Mouse (Mus musculus) T-helper 2 cell (primary cell): ENCODE measurements around the gene Dnaja1.

ENCODE experiments used
- in situ Hi-C: fragments of 300-600 bp; cut with MboI, MseI; formaldehyde crosslinking; loops from one replicate; pipeline ENCODE4 v1.15.1; 2025; ENCODE audit warnings: high pct_unique_total_duplicates

The Dnaja1 gene

DNA sequence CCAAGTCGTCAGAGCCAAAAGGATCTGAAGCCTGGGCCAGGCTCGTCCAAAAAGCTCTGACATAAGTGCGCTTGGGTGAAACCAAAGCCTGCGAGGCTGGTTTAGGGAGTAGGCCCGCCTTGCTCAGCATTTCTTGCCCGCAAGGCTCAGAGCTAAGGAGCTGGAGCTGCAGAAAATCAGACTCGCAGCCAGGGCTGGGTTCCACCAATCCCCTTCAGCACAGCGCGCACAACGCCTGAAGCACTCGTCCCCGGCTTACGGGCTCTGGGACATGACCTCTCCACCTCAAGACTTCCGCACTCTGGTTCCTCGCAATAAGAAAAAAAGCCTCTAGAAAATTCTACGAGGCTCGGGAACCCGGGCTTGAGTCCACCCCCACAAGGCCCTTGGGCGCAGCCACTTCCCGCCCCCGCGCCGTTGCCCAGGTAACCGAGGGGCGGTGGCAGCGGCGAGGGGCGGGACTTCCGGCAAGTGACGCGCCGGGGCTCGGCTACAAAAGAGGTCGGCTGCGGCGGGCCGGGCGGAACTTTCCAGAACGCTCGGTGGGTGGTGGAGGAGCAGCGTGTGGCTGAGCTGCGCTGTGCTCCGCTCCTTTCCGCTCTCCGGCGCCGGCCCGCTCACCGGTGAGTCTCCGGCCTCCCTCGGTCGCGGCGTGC lies at the start of gene Dnaja1:
Gene Dnaja1 (plus strand): TSS at position 140 of the 656 bp plus-strand sequence.
- in situ Hi-C loops = loop anchor here (25.0 kb wide), 1 partner anchor 1015 kb away; the partner anchor contains the start of gene Arid3c

DNA sequence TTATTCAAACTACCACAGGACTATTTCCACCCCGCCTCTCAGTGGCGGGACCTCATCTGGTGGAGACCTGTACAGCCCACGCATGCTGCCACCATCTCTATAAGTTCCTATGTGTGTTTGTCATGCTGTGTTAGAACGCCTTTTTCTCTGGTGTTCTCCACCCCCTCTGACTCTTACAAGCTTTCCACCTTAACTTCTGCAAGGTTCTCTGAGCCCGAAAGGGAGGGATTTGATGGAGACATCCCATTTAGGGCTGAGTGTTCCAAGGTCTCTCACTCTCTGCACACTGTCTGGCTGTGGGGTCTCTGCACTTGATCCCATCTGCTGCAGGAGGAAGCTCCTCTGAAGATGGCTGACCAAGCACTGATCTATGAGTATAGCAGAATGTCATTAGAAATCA lies 48.4 kb upstream of the Dnaja1 start:
- in situ Hi-C loops = loop anchor here (10.0 to 25.0 kb wide), 2 partner anchors 529 to 1811 kb away; partner anchors contain the start of gene Aco1

DNA sequence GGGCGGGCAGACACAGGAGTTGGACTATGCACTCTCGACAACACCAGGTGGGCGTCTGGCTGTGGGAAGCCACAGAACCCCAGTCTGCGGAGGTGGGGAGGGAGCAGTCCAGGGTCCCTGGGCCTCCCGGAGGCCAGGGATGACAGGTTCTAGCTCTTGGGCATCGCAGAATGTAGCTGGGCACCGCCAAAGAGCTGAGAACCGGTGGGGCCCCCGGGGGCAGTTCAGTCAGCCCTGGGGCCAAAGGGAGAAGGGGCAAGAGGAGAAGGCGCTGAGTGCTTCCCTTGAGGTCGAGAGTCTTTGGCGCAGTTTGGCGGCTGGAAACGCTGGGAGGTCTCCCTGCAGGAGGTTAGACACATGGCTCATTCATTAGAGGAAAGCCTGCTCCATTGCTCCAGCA lies 45.6 kb upstream of the Dnaja1 start:
- in situ Hi-C loops = loop anchor here (10.0 kb wide), 1 partner anchor 532 kb away; the partner anchor contains the start of gene Aco1

DNA sequence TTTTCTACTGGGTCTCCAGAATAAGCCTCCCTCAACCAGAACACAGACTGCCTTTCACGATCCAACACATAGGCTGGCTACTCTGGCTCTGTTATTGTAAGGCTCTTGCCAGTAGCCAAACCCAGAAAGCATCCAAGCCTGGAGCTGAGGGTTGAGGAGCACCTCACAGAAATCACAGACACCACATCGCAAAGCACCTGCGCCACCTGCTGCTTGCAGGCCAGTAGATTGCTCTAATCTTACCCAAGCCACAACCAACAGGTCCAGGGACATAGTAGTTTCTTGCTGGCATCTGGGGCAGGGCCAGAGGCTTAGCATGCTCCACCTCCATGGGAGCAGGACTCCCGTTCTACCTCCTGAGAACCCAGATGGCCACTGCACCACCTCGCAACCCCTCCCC lies 44.8 kb upstream of the Dnaja1 start:
- in situ Hi-C loops = loop anchor here (10.0 kb wide), 1 partner anchor 532 kb away; the partner anchor contains the start of gene Aco1

DNA sequence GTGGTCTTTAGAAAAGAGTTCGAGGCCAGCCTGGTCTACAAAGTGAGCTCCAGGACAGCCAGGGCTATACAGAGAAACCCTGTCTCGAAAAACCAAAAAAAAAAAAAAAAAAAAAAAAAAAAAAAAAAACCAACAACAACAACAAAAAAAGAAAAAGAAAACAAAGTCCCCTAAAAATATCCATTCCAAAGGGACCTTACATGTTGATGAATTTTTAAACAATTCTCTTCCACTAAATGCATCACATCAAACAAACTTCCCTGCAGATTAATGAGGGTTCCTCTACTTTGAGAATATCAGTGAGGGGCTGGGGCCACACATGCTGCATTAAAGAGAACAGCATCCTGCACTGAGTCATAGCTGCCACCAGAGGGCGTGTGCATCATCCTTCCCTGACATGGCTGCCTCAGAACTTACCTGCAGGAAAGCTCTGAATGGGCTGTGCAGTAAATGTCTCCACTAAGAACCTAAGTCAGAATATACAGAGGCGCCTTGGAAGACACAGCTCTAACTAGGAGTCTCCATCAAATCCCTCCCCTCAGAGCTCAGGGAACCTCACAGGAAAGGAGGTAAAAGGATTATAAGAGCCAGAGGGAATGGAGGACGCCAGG lies 41.6 kb upstream of the Dnaja1 start:
- in situ Hi-C loops = loop anchor here (10.0 kb wide), 1 partner anchor 376 kb away; no protein-coding TSS in a partner anchor

DNA sequence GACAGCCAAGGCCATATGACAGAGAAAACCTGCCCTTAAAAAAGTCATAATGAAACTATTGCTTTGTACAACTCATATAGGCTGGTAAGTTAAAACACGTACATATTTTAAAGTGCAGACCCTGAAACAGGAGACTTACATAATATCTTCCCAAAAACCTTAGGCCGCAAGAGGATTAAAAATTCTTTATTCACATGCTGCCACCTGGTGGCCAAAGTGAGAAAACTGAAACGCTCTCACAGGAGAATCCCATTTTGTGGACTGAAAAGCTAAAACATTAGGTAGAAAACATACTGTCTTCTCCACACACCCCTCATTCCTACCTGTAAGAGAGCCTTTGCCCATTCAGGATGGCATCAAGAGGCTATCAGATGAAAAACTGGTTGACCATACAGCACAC lies 40.0 kb upstream of the Dnaja1 start:
- in situ Hi-C loops = loop anchor here (10.0 kb wide), 1 partner anchor 377 kb away; no protein-coding TSS in a partner anchor

DNA sequence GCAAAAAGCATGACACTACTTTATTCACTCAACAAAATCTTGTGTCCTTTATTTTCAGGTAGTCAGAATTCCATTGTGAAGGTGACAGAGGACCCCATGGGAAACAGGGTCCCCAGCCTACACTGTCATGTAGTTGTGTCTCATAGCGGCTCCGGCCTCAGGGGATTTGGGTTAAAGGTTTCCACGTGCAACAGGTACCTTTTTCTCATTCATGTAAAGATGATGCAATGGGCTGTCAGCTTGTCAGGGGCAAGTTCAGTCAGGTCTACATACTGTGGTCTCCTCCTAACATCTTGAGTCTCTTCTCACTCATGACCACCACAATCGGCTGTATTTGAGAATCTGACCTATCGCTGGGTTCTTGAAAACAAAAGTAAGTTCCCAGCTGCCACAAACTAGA lies 39.6 kb upstream of the Dnaja1 start:
- in situ Hi-C loops = loop anchor here (10.0 kb wide), 1 partner anchor 378 kb away; no protein-coding TSS in a partner anchor

DNA sequence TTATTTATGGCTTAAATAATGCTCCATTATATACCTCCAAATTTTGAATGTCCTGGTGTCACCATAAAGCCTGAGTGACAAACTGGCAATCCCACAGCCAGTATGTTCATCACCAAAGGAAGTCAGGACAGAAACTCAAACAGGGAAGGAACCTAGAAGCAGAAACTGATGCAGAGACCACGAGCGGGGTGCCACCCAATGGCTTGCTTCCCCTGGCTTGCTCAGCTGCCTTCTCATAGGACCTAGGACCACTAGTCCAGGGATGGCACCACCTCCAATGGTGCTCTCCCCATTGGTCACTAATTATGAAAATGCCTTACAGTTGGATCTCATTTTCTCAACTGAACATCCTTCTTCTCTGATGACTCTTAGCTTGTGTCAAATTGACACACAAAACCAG lies 38.6 kb upstream of the Dnaja1 start:
- in situ Hi-C loops = loop anchor here (10.0 kb wide), 1 partner anchor 379 kb away; no protein-coding TSS in a partner anchor

DNA sequence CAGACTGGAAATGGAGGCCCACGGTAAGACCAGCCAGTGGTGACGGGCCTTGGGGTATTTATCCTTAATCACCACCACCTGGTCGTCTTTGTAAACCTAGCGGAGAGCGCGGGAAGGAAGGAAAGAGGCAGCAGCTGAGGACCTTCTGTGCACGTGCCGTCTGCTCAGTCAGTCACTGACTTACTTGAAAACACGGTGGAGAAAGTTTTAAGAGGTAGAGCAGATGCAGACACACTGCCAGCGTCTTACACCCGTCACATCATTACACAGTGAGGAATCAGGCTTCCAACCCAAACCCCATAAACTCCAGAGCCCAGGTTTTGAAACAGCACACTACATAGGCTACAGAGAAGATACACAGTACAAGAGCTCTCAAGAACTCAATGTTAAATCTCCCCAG lies 30.9 kb upstream of the Dnaja1 start:
- in situ Hi-C loops = no loop called here

DNA sequence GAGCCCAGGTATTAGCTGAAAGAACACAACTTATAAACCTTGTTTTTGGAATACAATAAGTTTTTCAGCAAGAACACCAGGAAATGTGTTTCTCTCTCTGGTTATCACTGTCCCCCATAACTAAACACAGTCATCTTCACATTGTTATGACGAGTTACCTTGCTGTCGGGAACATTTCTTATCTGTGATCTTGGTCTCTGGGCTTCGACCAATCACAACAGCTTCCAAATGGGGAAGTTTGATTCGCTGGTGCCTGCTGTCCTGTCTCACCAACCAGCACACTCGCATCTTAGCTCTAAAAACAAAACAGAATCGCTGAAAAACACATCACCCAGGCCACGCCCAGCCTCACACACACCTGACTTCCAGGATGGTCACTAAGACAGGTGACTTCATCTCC lies 24.9 kb upstream of the Dnaja1 start:
- in situ Hi-C loops = no loop called here

DNA sequence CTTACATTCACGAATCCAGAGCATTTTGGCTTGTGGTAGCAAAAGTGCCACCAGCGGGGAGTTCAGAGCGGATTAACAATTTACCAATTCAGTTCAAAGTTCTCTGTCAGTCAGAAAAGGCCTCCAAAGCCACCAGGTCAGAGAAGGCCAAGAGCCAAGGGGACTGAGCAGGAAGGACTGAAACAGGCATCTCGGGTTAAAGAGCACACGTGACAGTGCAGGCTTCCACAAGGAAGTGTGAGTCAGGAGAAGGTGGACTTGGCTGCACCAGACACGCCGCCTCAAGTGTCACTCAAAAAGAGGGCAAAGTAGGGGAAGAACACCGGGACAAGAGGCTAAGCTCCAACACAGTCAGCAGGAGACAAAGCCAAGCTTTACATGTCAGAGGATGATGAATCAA lies 21.7 kb upstream of the Dnaja1 start:
- in situ Hi-C loops = loop anchor here (25.0 kb wide), 1 partner anchor 1037 kb away; the partner anchor contains the start of gene Arid3c

DNA sequence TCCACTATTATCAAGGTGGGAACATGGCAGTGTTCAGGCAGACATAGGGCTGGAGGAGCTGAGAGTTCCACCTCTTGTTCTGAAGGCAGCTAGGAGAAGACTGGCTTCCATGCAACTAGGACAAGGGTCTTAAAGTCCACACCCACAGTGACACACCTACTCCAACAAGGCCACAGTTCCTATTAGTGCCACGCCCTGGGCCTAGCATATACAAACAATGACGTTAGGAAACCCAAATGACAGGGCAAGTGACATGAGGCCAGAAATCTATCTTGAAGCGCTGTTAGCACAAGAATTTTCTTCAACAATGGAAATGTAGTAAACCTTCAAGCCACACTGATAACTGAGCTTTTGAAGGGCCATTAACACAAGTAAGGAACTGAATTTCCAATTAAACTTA lies 20.2 kb upstream of the Dnaja1 start:
- in situ Hi-C loops = loop anchor here (25.0 kb wide), 1 partner anchor 1036 kb away; the partner anchor contains the start of gene Arid3c

DNA sequence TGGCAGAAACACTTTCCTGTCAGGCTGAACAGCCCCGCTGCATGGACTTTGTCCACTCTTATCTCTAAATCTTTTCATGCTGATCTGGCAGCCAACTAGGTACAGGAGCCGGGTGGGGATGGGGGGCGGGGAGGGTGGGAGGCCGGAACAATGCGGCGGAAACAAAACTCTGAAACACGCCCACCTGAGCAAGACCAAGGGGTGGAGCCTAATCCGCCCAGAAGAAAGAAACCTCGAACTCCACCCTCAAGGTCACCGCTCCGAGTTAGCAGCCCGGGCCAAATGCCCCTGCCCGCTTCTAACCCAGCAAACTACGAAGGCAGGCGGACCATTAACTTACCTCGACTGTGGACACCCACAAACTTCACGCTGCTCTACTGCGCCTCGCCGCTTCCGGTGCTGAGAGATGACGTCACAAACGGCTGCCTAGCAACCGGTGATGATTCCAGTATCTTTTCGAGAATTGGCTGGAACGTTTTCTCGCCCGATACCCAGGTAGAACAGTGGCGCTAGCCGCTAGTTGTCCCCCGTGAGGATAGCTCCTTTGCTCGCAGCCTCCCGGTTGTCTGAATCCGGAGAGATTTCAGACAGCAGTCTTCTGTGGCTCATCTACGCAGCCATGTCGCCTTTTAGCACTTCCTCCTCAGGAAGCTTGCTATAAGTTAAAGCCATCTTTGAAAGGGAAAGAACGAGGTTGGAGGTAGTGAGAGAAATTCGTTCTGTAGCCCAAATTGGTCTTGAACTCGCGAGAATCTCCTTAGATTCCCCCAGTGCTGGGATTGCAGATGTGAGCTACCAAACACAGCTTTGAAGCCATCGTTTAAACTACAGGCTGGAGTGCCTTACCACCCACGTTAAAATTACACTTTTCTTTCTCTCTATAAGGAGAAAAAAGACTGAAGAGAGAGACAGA lies 18.9 kb upstream of the Dnaja1 start, which contains the start of gene Aptx:
Gene Aptx (minus strand): TSS at position 398 of the 913 bp plus-strand sequence.
- in situ Hi-C loops = loop anchor here (25.0 kb wide), 1 partner anchor 1034 kb away; the partner anchor contains the start of gene Arid3c

DNA sequence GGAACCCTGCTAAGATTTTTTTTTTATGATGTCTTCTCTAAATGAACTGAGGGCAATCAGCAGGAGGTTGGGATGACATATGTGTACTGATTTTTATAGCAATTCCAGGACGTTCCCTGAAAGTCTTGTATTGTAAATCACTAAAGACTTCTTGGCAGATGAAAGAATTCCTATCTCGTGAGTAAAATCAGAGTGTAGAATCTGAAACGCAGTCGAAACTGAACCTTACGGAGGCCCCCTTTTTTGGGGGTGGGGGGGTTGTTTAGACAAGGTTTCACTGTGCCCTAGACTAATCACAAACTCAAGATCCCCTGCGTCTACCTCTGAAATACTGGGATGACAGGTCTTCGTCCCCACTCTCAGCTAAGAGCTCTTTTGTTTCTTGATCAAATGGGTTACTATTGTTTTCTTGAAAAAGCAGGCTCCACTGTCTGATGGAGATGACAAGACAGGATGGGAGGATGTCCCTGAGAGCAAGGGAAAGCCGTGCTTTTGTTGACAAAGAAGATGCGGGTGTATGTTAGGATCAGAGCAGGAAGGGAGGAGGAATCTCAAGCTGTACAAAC lies 18.2 kb upstream of the Dnaja1 start:
- in situ Hi-C loops = loop anchor here (25.0 kb wide), 1 partner anchor 1034 kb away; the partner anchor contains the start of gene Arid3c

DNA sequence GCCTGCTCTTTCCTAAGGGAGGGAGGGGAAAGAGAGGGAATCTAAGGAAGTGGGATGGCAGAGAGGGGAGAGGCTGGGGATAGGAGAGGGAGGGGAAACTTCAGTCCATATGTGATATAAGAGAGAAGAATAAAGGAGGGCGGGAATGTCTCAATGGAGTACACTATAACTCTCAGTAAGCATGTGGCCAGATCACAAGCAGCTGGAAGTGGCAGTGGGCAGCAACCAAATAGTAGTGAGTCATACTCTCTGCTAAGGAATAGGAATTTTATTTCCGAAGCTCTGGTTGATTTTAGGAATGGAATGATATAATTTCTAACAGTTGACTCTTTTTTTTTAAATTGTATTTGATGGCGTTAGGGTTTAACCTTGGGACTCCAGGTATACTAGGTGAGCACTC lies 4.8 kb upstream of the Dnaja1 start:
- in situ Hi-C loops = loop anchor here (25.0 kb wide), 1 partner anchor 1020 kb away; the partner anchor contains the start of gene Arid3c

DNA sequence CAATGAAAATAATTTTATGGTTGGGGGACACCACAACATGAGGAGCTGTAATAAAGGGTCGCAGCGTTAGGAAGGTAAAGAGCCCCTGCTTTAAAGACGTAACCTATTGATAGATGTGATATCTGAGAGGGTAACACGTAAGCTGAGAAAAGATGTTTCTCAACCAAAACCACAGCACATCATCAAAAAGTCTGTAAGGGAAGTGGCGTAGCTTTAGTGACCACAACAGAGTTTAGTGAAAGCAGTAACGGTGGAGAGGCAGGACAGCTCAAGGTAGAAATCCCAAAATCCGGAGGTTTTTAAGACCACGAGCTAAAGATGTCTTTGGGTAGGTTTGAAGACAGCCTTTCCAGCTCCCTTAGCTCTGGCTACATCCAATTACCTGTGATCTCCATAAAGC lies 1.0 kb upstream of the Dnaja1 start:
- in situ Hi-C loops = loop anchor here (25.0 kb wide), 1 partner anchor 1016 kb away; the partner anchor contains the start of gene Arid3c

DNA sequence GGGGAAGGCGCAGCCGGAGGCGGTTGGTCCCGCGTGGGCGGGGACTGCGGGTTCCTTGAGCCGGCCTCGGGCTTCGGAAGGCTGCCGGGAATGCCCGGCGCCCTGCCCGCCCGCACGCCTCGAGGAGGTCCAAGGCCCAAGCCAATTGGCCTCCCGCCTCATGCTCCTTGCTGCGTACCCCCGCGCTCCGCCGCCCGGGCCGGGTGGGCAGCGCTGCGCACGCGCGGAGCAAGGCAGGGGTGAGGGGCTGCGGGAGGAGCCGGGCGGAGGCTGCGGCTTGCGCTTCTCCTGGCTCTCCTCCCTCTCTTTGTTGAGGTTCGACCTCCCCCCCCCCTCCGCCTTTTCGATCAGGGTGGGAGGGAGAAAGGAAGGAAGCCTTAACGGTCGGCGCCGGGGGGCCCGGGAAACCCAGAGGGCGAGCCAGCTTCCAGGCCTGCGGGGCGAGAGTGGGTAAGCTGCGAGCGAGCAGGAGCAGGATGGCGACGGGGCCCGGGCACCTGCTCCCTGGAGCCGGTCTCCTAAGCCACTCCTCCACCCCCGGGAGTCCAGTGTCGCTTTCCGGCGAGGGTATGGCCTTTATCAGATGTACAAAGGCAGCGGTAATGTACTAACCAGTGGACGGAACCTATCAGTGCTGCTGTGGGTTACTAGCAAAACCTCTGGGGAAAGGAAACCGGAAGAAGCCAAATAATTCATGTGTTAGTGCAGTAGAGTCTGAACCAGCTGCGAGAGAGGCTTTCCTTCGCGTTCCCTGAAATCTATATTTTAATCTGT lies 924 bp downstream of the Dnaja1 start:
- in situ Hi-C loops = loop anchor here (25.0 kb wide), 1 partner anchor 1014 kb away; the partner anchor contains the start of gene Arid3c

DNA sequence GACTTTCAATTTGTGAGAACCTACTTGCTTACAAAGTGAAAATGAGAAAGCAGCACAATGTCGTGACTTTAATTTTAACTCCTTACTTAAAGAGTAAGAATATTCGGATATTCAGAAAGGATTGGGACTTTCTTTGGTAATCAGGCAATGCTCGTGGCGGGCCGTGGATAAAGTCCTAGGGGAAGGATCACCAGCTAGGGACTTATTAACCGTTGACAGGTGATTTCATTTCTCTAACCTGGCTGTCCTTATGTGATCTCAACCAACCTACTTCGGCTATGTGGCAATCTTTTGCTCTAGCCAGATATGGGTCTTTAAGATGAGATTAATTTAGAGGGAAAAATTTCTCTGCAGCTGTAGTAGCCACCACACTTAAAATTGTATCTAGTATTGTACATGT lies 3.2 kb downstream of the Dnaja1 start:
- in situ Hi-C loops = no loop called here

DNA sequence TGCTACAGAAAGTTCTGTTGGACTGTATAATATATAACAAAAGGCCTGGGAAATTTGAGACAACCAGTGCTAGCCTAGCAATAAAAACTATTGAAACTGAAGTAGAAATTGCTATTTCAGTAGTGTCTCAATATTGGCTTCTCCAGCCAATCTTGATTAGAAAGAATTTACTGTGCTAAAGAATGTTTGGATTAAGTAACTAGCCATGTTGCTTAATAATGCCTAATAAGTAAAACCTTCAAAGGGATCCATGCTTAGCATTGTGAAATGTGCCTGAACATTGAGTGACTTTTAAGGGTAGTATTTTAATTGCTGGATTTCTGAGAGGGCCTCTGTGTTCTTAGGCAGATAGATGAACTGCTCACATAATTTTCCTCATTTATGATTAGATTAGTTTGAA lies 3.6 kb downstream of the Dnaja1 start:
- in situ Hi-C loops = no loop called here

DNA sequence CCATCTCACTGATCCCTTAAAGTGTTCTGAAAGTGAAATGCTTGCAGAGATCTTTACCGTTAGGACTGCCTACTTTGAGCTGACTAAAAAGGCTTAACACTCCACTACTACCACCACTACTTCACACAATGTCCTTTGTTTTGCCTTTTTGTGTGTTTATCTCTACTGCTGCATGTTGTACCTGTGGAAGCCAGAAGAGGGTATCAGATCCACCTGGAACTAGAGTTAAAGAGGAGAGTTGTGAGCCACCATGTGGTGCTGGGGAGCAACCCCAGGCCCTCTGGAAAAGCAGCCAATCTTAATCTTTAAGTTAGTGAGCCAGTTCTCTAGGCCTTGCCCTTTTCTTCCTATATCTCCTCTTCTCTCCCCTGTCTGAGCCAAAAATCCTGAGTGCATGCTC lies 5.3 kb downstream of the Dnaja1 start:
- in situ Hi-C loops = no loop called here
